Mouse (Mus musculus): Measurements from ENCODE around the gene Tnmd.

DNA sequence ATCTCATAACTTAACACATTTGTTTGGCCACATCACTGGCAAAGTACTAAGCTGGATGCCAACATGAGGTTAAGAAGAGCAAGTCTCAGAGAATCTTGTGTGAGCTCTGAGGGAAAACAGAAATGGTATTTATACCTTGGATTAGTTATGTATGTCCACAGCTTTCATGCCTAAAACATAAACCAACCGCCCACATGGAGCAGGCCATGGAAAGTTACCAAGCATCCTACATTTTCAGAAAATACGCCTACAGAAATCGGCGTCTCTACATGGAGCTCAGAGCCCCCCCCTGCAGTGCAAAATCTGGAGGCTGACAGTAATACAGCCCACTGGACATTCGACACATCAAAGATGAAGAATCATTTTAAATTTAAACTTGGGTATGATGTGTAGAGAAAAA, 37.3 kb downstream of the Tnmd start:
- TF ChIP-seq CTCF (IDR thresholded peaks at IDR 0.05; ENCODE audit: borderline replicate concordance, insufficient read depth, low read depth, low read length) (no peak), POLR2A (IDR thresholded peaks at IDR 0.05; ENCODE audit: borderline replicate concordance, insufficient read depth, low read length) (no peak)

Measured in cerebellum, adult 2 months (tissue).